Mouse (Mus musculus): ENCODE results near the gene Gm9758. TPM values are rescaled to one million over a fixed set of nuclear protein-coding genes. Genes with fewer than 3 reads are reported as not detected.

The Gm9758 gene
- polyA plus RNA-seq, 1 experiment from 2014 or later, result not detected

Other genes starting within 250 kb of the Gm9758 start
- not detected in 2 replicates for gene Speer4e, start 23.5 kb upstream of the Gm9758 start, polyA plus RNA-seq (2015; fragmentation: Nextera tagmentation; extraction: Ambion mirVana)
- gene Gm10354, start 64.0 kb upstream of the Gm9758 start, polyA plus RNA-seq (2015; fragmentation: Nextera tagmentation; extraction: Ambion mirVana), result not detected in 2 replicates
- gene Gm17019, start 118.1 kb upstream of the Gm9758 start, polyA plus RNA-seq (2015; fragmentation: Nextera tagmentation; extraction: Ambion mirVana), result not detected in 2 replicates